Mouse (Mus musculus): Measurements from ENCODE around the gene Bbs1. TPM values are rescaled to one million over a fixed set of nuclear protein-coding genes. Genes with fewer than 3 reads are reported as not detected.

The Bbs1 gene
- polyA plus RNA-seq, 1 experiment, result 17.6 TPM

- 69% methylated on average over 4 of the region's 4 CpGs for WGBS
- TF ChIP-seq POLR2A (IDR thresholded peaks at IDR 0.05; ENCODE audit: borderline replicate concordance, insufficient read depth, low read length) (no peak), CTCF (IDR thresholded peaks at IDR 0.05; ENCODE audit: borderline replicate concordance, insufficient read depth, low read depth, low read length) (peak; percentile 47; the same call in 1 of the 2 replicates)
- Histone ChIP-seq H3K27me3 (ENCODE audit: control insufficient read depth, insufficient read depth, low read length) (no peaks in the 10 kb centered on the region), H3K4me1 (ENCODE audit: control insufficient read depth, insufficient read depth, low read length) (peaks cover 2% of the 10 kb centered on the region; the same call in 1 of the 2 replicates), H3K27ac (ENCODE audit: insufficient read depth, low read length) (no peak overlapping the region), H3K4me3 (replicated peaks; ENCODE audit: insufficient read depth, low read depth, low read length) (no peak overlapping the region)
- DNase-seq, result no peak
Measured at GRCm38 (mm10) chr19:4908107-4908506, 1.7 kb upstream of the Bbs1 start.

GRCm38 (mm10) chr19:4899888-4900287 lies 6.5 kb downstream of the Bbs1 start:
- no peak overlapping the region for H3K27ac ChIP-seq (ENCODE audit: insufficient read depth, low read length)
- no peaks in the 10 kb centered on the region for H3K4me1 ChIP-seq (ENCODE audit: control insufficient read depth, insufficient read depth, low read length)
- H3K4me3 ChIP-seq (replicated peaks; ENCODE audit: insufficient read depth, low read depth, low read length), result no peak overlapping the region
- 75% methylated on average over 3 of the region's 3 CpGs for WGBS
- no peak for DNase-seq
- TF ChIP-seq POLR2A (IDR thresholded peaks at IDR 0.05; ENCODE audit: borderline replicate concordance, insufficient read depth, low read length) (no peak), CTCF (IDR thresholded peaks at IDR 0.05; ENCODE audit: borderline replicate concordance, insufficient read depth, low read depth, low read length) (no peak)
- no peaks in the 10 kb centered on the region for H3K27me3 ChIP-seq (ENCODE audit: control insufficient read depth, insufficient read depth, low read length)

- Histone ChIP-seq H3K27ac (ENCODE audit: insufficient read depth, low read length) (no peak overlapping the region), H3K27me3 (ENCODE audit: control insufficient read depth, insufficient read depth, low read length) (no peaks in the 10 kb centered on the region), H3K4me1 (ENCODE audit: control insufficient read depth, insufficient read depth, low read length) (no peaks in the 10 kb centered on the region), H3K4me3 (replicated peaks; ENCODE audit: insufficient read depth, low read depth, low read length) (no peak overlapping the region)
- no peak for DNase-seq
- TF ChIP-seq CTCF (IDR thresholded peaks at IDR 0.05; ENCODE audit: borderline replicate concordance, insufficient read depth, low read depth, low read length) (no peak), POLR2A (IDR thresholded peaks at IDR 0.05; ENCODE audit: borderline replicate concordance, insufficient read depth, low read length) (no peak)
- WGBS, result 88% methylated on average over 9 of the region's 9 CpGs
Measured at GRCm38 (mm10) chr19:4898972-4899371, 7.5 kb downstream of the Bbs1 start.

GRCm38 (mm10) chr19:4896780-4897520 lies 9.5 kb downstream of the Bbs1 start:
- WGBS, result 59% methylated on average over 21 of the region's 21 CpGs
- Histone ChIP-seq H3K4me1 (ENCODE audit: control insufficient read depth, insufficient read depth, low read length) (no peaks in the 10 kb centered on the region), H3K27ac (ENCODE audit: insufficient read depth, low read length) (no peak overlapping the region), H3K27me3 (ENCODE audit: control insufficient read depth, insufficient read depth, low read length) (no peaks in the 10 kb centered on the region), H3K4me3 (replicated peaks; ENCODE audit: insufficient read depth, low read depth, low read length) (no peak overlapping the region)
- no peak for DNase-seq
- no peak for TF ChIP-seq POLR2A (IDR thresholded peaks at IDR 0.05; ENCODE audit: borderline replicate concordance, insufficient read depth, low read length)
- no peak for TF ChIP-seq CTCF (IDR thresholded peaks at IDR 0.05; ENCODE audit: borderline replicate concordance, insufficient read depth, low read depth, low read length)

- TF ChIP-seq CTCF (IDR thresholded peaks at IDR 0.05; ENCODE audit: borderline replicate concordance, insufficient read depth, low read depth, low read length) (no peak), POLR2A (IDR thresholded peaks at IDR 0.05; ENCODE audit: borderline replicate concordance, insufficient read depth, low read length) (no peak)
- Histone ChIP-seq H3K27me3 (ENCODE audit: control insufficient read depth, insufficient read depth, low read length) (no peaks in the 10 kb centered on the region), H3K4me1 (ENCODE audit: control insufficient read depth, insufficient read depth, low read length) (no peaks in the 10 kb centered on the region), H3K4me3 (replicated peaks; ENCODE audit: insufficient read depth, low read depth, low read length) (no peak overlapping the region), H3K27ac (ENCODE audit: insufficient read depth, low read length) (no peak overlapping the region)
- DNase-seq, result no peak
- WGBS, result 79% methylated on average over 3 of the region's 3 CpGs
Measured at GRCm38 (mm10) chr19:4891798-4892197, 14.6 kb downstream of the Bbs1 start.

- Histone ChIP-seq H3K4me3 (replicated peaks; ENCODE audit: insufficient read depth, low read depth, low read length) (no peak overlapping the region), H3K4me1 (ENCODE audit: control insufficient read depth, insufficient read depth, low read length) (no peaks in the 10 kb centered on the region), H3K27me3 (ENCODE audit: control insufficient read depth, insufficient read depth, low read length) (no peaks in the 10 kb centered on the region), H3K27ac (ENCODE audit: insufficient read depth, low read length) (no peak overlapping the region)
- no peak for DNase-seq
- no peak for TF ChIP-seq CTCF (IDR thresholded peaks at IDR 0.05; ENCODE audit: borderline replicate concordance, insufficient read depth, low read depth, low read length)
- TF ChIP-seq POLR2A (IDR thresholded peaks at IDR 0.05; ENCODE audit: borderline replicate concordance, insufficient read depth, low read length), result no peak
- WGBS, result 75% methylated on average over 10 of the region's 10 CpGs
Measured at GRCm38 (mm10) chr19:4889791-4890190, 16.6 kb downstream of the Bbs1 start.

- TF ChIP-seq POLR2A (IDR thresholded peaks at IDR 0.05; ENCODE audit: borderline replicate concordance, insufficient read depth, low read length) (no peak), CTCF (IDR thresholded peaks at IDR 0.05; ENCODE audit: borderline replicate concordance, insufficient read depth, low read depth, low read length) (no peak)
- DNase-seq, result no peak
- no peaks in the 10 kb centered on the region for H3K4me1 ChIP-seq (ENCODE audit: control insufficient read depth, insufficient read depth, low read length)
- H3K27me3 ChIP-seq (ENCODE audit: control insufficient read depth, insufficient read depth, low read length), result no peaks in the 10 kb centered on the region
- no peak overlapping the region for H3K4me3 ChIP-seq (replicated peaks; ENCODE audit: insufficient read depth, low read depth, low read length)
- WGBS, result 84% methylated on average over 4 of the region's 4 CpGs
- H3K27ac ChIP-seq (ENCODE audit: insufficient read depth, low read length), result no peak overlapping the region
Measured at GRCm38 (mm10) chr19:4883961-4884360, 22.5 kb downstream of the Bbs1 start.

- no peak for TF ChIP-seq POLR2A (IDR thresholded peaks at IDR 0.05; ENCODE audit: borderline replicate concordance, insufficient read depth, low read length)
- no peak for TF ChIP-seq CTCF (IDR thresholded peaks at IDR 0.05; ENCODE audit: borderline replicate concordance, insufficient read depth, low read depth, low read length)
- DNase-seq, result no peak
- Histone ChIP-seq H3K4me3 (replicated peaks; ENCODE audit: insufficient read depth, low read depth, low read length) (no peak overlapping the region), H3K27ac (ENCODE audit: insufficient read depth, low read length) (no peak overlapping the region), H3K27me3 (ENCODE audit: control insufficient read depth, insufficient read depth, low read length) (no peaks in the 10 kb centered on the region), H3K4me1 (ENCODE audit: control insufficient read depth, insufficient read depth, low read length) (0 out of 2 replicates have a peak, but pooled peaks cover 4% of the 10 kb centered on the region)
- 70% methylated on average over 10 of the region's 10 CpGs for WGBS
Measured at GRCm38 (mm10) chr19:4879324-4879703, 27.1 kb downstream of the Bbs1 start.
